Mouse (Mus musculus) T-helper 17 cell (primary cell): ENCODE results near the gene Alkbh3.

Experiments used
- in situ Hi-C, 2 experiments: fragments of 300-600 bp; cut with MboI, MseI; formaldehyde crosslinking; loops; 1 replicate in 1 of 2; 2 replicates in 1 of 2; pipeline ENCODE4 v1.15.1; 2025; ENCODE audit warnings: high pct_unique_total_duplicates in 2 of 2

Alkbh3 gene

DNA sequence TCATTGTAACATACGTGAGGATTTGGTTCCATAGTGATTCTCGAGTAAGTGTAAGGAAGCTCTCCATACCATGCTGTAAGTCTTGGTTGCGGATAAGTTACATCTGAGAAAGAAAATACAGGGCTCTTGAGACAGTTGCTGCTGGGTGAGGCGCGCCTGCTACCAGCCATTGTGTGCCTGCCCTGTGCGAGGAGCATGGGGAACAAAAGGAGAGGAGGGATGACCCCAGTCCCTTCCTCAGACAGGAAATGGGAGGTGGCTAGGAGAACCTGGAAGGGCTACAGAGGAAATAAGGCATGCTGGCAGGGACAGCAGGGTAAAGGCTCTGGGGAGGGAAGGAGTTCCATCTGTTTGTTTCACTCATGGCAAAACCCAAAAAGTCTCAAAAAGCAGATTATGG lies 9.2 kb downstream of the Alkbh3 start:
- in situ Hi-C loops: loop anchor here in 1 of 2 experiments (5.0 kb wide), 1 partner anchor 134 kb away; the partner anchor contains the start of gene Accsl

DNA sequence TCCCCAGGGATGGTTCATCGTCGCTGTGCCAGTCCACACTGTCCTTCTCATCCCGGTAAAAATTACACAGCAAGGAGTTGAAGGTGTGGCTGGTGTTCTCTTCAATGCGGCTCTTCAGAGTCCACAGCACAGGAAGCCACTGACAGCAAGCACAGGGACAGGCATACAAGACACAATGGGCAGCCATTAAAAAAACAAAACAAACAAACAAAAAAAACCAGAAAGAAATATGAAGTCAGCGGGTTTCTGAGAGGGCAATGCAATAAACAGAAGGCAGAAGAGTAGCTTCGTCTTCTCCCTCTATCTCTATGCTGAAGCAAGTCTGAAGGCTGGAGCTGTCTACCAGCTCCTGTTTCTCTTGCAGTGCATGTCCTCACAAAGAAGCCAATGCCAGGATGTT lies 14.4 kb downstream of the Alkbh3 start, which contains the start of gene Gm27027:
Gene Gm27027 (minus strand): TSS at position 101 of the 400 bp plus-strand sequence.
- in situ Hi-C loops: no loop called here

DNA sequence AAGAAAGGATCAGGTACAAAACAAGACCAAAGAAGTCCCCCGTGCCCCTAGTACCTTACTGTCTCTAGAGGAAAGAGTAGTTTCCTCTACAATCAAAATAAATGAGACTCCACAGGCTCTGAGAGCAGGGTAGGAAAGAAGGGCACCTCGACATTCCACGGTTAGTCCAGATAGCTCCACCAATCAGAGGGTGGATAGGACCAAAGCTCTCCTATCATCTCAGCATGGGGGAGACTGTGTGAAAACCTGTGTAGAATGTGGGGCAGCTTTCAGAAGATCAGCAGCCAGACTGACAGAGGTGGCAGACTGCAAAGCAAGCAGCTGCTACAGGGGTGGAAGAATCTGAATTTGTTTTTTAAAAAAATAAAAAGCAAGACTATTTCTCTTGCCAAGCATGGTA lies 17.8 kb downstream of the Alkbh3 start:
- in situ Hi-C loops: no loop called here

DNA sequence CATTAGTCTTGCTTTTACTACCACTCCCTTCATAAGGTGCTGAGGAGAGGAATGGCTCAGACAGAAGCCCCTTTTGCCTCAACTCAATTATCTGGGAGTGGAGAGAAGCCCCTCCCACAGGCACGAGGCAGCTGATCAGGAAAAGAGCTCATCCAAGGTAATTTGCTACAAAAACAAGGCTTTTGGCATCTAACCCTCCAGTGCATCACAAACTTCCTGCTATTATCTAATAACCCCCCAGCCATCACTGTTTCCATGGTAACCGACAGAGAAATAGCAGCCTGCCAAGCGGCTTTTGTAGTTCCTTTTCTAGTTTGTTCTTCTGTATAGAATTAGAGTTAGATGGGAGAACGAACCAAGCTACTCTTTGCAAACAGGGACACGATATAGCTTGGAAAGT lies 18.3 kb downstream of the Alkbh3 start:
- in situ Hi-C loops: no loop called here

DNA sequence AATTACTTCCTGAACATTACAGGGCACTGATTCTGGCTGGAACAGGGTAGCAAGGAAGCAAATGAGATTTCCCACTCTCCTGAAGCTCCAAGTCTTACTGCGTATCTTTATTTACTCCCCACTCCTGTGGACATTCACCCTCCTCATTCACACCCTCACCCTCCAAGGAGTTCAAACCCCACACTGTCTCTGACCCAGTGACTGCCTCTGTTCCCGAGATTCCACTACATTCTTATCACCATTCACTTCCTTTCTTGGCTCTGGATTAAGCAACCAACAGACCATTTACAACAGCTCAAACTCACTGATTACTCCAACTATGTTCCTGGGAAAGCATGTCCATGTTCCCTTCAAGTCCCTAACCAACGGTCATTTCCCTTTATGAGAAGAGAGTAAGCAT lies 19.3 kb downstream of the Alkbh3 start:
- in situ Hi-C loops: no loop called here

DNA sequence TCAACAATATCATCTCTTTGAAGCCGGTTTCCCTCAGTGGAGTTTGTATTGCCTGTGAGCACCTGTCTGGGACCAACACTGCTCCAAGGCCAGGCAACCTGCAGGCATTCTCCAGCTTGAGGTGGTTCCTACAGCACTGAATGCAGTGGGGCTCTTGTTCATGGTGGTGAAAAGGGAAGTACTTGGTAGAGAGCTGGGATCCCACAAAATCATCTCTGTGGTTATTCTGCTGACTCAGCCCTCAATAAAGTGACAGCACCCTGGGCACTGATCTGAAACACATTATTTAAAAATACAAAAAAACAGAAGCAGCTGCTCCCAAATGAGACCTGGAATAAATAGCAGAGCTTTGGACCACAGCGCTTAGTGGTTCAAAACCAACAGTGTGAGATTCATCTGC lies 22.2 kb downstream of the Alkbh3 start:
- in situ Hi-C loops: no loop called here

DNA sequence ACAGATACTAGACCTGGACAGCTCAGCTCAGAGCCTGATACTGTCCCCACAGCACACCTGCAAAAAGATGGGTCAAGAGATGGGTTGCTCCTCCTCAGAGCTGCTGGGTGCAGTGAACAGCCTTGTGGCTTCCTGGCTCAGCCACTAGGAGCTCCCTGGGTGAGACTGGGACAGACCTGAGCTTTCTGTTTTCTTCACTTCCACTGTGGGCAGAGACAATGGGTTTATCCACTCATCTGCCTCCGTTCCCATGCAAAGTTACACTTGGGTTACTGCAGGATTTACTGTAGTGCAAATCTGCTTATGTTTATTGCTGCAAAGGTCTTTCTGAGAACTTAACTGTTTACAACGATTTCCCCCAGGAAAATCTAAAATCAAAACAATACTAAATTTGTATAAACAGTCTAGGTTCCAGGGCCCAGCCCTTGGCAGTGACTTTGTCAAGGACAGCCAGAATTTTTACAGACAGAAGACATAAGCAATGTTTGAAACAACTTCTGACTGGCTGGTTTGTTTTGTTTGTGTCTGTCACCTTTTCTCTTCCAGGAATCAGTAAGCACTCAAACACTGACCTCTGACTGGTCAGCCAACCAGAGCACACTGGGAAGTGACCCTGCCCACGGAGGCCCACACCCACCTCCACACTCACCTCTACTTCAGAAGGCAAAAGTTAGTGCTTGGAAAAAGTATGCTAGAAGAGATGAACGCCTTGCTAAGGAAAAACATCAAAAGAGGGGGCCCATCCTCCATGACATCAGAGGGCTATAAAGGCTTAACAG lies 28.0 kb downstream of the Alkbh3 start:
- in situ Hi-C loops: no loop called here

DNA sequence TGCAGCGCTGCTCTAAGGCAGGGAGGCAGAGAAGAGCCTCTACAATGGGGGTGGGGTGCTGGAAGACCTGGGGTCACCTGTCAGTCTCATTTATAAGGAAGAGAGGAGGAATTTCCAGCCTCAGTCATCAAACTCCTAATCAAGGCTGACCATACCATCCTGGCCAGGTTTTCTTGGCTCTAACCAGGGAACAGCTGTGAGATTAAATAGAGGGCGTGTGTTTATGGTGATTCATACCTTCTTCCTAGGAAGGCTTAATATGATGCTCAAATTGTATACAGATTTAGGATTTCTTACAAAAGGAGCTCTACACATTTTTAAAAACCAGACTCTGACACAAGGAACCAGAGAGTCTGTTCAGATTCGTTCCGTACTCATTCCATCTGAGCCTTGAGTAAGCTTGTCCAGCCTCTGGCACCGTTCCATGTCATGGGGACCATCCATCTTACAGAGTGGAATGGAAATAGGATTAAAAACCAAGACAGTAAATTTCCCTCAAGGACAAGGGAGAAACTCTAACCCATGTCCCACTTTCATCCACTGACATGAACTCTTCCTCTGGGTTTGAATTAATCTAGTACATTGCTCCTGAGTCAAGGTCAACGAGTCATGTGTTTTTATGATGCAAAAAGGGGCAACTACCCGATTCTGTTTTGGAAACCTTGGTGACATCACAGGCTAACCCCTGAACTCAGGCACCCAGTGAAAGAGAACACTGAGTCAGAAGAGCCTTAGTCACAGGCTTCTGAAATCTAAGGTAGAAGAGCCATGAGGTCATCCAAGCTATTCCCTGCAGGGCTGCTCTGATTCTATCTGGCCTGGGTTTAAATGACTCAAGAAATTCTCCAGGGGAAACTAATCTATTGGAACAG lies 31.1 kb downstream of the Alkbh3 start:
- in situ Hi-C loops: no loop called here

DNA sequence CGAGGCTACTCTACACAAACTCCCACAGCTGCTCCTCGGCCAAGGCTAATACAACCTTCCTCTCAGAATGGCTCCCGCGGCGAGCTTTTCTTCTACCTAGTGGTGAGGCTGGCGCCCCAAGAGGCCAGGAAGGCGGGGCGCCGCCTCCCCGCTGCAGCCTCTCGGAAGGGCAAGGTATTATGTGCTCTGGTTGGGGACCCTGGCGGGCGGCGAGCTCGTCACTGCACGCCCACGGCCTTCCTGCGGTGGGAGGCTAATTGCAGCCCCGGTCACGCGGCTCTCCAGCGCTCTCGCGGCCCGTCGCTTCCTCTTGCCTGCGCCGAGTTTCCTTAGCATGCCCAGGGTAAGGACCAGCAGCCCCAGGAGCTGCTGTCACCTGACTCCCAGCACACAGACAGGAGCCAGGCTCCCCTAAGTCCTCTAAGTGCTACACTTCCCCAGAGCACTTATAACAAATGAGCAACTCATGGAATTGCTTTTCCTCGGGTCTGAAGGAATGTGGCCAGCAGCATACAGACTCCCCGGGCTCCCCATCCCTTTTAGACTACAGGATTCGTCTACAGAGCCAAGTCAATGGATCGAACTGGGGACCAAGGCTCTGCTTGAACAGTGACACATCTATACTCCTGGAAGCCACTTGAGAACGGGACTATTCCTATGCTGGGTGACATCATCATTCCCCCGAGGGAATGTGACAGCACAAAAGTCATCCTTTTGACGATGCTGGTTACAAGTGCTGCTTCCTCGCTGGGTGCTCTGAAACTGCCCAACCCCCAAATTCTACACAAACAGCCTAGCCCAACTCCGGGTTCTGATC lies 34.0 kb downstream of the Alkbh3 start:
- in situ Hi-C loops: no loop called here

DNA sequence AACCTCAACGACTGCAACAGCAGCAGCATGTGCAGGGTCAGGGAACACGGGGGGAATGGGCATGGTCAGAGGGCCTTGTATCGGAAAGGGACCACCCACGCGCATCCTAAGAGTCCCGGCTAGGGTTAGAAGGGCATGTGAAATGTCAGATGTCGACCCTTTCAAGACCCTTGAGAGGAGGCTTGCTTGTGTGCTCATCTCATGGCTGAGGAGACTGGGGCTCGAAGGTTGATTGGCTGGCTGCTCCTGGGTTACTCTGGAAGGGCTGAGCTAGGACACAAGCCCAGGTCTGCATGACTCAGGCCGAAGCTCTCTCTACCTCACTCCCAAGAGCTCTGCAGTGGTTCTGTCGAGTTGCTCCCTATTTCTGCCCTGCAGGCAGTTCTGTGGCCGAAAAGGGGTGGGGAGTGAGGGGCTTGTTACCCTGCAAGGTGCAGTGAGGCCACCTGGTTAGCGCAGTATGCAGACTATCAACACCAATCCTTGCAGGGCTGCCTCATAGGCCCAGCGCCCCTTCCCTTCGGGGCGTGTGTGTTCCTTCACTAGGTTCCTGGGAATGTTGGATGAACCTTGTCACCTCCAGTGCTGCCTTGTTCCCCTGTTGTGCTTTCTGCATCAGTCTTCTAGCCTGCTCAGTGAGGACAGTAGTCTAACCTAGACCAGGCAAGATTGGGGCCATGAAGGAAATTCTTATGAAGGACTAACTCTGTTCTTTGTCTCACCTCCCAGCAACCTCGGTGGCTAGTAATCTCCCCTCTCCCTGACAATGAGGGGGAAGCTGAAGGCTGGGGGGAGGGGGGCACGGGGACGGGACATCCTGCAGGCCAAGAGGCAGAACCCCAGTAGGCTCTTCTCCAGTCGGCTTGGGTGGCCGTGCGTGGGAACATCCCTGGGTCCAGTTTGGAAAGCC lies 34.8 kb downstream of the Alkbh3 start:
- in situ Hi-C loops: no loop called here

DNA sequence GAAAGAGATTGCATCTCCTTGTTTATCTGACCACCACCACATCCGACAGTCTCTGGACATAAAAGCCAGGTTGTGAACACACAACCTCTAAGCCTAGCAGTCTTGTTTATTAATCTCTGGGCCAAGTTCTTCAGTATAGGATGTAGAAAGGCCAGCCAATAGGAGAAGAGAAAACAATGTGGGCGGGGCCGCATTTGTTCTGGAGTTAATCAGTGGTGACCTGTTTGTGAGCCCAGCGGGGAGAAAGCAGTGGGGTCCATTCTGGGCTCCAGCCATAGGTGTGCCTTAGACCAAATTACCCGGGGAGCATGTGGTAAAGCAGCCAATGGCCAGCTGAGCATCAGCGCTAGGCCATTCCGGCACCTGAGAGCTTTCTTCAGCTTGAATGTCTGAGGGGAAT lies 35.6 kb downstream of the Alkbh3 start:
- in situ Hi-C loops: no loop called here

DNA sequence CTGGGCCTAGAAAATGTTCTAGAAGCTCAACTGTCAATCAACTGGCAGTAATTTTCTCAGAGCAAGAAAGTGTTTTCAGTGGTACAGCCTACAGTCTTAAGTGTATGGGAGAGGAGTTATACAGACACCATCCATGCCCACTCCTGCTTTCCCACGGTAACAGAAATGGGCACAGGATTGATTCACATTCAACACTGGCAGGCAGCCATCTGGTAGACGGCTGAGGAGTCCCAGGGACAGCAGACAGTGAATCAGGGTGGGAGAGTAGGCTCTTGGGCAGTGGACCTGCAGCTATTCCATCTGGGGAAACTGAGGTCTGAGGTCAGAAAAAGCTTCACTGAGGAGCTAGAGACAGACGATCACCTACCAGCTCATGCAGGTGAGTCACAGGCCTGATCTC lies 39.0 kb downstream of the Alkbh3 start:
- in situ Hi-C loops: no loop called here

DNA sequence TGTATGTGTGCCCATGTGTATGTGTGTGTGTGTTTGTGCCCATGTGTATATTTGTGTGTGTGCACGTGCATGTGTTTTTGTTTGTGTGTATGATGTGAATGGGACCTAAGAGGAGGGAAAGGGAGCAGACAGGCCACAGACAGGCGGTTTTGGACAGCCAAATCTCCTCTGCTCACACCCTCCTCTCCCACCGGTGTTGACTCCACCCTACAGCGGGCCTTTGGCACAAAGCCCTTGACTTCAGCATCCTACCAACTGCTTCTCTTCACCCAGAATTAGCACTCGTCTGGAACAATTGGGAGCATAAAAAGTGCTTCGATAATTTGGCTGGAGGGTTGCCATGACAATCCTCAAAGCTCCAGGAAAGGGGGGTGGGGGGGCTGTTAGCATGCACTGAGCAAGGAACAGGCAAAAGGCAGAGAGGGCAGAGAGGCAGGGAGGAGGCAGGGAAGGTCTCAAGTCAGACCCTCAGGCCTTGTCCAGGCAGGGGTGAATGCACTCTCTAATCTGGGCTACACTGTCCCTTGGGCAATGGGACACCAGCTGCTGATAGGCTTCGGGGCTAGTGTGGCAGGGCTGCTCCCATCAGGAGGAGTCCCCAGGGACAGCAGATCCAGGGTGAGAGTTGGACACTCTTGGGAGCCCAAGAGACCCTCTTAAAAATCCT lies 46.0 kb downstream of the Alkbh3 start:
- in situ Hi-C loops: no loop called here

DNA sequence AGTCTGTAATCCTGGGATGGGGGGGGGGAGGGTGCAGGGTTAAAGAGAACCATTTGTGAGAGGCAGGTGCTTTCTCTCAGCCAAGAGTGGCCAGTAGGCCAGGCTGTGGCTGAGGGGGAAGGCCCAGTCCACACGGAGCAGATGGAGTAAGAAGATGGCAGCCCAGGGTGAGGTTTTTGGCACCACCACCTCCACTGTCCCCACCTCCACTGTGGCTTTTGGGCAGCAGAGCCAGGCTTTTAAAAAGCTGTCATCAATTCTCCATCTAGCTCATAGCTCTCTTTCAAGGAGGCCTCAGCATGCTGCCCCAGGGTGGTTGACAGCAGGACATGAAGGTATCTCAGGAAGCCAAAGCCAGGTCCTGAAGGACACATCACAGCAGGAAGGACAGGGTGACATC lies 46.8 kb downstream of the Alkbh3 start:
- in situ Hi-C loops: no loop called here

DNA sequence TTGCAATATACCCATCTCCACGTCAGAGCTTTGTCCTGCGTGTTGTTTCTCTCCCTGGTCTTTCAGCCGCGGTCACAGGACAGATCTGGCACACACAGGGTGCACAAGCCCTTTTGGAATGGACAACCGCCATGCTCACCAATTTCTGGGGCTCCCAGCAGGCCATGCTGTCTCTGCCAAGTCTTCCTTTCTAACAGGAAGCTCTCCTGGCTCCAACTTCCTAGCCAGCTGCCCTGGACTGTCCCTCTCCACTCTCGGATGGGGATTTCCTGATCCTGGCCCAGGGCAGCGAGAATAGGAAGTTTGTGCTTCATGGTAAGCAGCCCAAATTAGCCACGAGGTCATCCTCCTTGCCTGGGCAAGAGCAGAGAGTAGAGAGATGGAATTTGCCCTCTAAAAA lies 48.9 kb downstream of the Alkbh3 start:
- in situ Hi-C loops: no loop called here

DNA sequence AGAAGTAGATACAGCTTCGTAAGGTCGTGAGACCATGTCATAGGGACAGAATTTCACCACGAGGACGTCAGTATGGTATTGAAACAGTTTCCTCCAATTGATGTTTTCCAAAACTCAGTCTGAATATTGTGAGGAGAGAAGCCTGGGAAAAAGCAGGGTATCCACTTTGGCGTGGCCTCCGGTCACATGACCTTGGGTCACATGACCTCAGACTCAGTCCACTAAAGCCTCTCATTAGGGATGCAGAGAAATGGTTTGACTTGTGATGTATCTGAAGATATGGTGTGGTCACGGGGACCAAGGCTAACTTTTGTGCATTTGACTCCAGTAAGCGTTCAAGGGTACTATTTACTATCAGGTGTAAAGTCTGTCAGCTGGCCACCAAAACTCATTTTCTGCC lies 51.3 kb downstream of the Alkbh3 start:
- in situ Hi-C loops: no loop called here

DNA sequence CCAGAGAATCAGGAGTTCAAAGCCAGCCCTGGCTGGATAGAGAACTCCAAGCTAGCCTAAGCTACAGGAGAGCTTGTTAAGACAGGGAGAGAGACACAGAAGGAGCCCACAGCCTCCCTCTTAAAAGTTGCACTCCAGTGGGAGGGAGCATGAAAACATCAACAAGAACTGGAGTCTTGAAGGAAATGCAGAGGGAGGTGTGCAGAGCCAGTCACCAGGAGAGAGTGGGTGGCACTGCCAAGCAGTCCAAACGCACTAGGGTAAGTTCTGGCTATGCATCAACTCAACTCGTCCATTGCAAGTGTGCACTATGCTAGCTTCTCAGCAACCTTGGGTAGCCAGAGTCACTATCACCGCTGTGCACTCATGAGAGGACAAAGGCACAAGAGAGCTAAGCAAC lies 52.4 kb downstream of the Alkbh3 start:
- in situ Hi-C loops: no loop called here

DNA sequence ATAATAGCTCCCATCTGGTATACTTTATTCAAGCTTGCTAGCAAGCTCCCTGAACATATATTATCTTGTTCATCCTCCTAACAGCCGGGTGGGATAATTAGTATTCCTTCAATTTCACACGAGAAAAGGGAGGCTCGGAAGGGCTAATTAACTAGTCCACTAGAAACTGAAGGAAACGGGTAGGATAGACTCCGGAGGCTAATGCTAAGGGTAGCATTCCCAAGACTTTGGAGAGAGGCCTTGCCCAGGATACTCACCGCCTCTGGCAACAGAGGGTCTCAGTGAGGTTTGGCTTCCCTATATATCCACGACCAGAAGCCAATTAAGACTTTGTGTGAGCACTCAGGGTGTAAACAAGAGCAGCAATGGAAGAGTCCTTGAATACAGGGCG lies 52.8 kb downstream of the Alkbh3 start:
- in situ Hi-C loops: no loop called here

DNA sequence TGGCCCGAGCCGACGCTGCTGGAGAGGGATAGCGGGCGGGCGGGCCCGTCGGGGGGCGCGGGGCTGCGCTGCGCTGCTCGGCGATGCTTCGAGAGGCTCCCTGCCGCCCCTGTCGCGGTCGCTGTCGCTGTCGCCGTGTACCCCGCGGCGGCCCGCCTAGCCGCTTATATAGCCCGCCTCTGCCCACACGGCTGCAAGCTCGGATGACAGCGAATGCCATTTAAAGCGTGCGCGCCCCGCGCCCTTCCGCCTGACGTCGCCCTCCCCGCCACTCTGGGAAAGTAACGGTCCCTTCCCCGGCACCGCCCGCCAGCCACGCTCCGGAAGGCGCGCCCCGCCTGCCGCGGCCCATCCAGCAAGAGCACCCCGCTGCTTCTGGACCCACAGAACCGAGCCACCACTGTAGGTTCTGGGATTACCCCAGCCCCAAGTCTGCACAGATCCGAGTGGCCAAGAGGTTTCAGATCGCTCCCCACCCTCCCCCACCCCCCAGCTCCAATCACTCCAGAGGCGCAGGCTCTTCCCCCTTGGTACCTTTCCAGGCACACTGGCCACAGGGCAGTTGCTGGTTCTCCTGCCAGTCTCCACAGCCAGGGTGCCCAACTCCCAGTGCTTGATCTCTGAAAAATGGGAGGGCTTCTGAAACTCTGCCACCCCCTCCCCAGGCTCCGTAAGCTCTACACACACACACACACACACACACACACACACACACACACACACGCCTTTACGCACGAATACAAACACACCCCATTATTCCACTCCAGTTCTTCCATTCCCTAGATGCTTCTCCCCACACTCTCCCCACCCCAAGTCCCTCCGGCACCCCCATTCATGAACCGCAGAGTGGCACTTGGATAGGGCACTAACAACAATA lies 53.5 kb downstream of the Alkbh3 start, which contains the start of gene Gm13889:
Gene Gm13889 (minus strand): TSS at position 294 of the 877 bp plus-strand sequence.
- in situ Hi-C loops: no loop called here
